Mouse (Mus musculus): Measurements from ENCODE around the gene Syne2. TPM values are rescaled to one million over a fixed set of nuclear protein-coding genes. Genes with fewer than 3 reads are reported as not detected.

Gene Syne2
- 6.0 and 6.5 TPM in 2 replicates for polyA plus RNA-seq (2021; fragmentation: Nextera tagmentation)
- long read RNA-seq, experiment 1, partial matches to known transcripts = 15 of 61 reads
- long read RNA-seq, experiment 1, other reads (novel, unspliced or antisense) = 46 of 61 reads
- long read RNA-seq, experiment 2, partial matches to known transcripts = 3 of 12 reads
- long read RNA-seq, experiment 2, other reads (novel, unspliced or antisense) = 8 of 12 reads

DNA sequence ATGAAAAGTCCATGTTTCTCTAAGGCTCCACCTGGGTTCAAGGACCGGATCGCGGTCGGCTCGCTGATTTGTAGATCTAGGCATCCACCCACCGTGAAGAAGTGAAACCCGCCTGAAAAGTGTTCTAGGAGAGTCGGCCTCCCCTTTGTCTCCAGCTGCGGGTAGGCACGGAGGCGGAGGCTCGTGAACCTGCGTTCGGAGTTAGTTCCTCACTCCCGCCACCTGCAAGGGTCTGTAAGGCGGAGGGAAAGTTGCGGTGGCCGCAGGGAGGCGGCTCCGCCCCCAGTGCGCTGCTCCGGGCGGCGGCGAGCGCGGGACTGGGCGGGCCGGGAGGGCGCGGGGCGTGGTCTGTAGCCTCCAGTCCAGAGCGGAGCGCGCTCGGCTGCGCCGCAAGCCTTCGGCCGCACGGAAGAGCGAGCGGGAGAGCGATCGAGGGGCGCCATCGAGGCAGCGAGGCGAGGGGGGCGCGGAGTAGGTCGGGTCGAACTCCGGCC is at the start of gene Syne2:
TSS of gene Syne2 (plus strand) at position 176 of the 494 bp plus-strand sequence.

Other genes with a start within 250 kb of the Syne2 start
- 9.7 and 27.8 TPM in 2 replicates for gene Ppp2r5e, start 221.9 kb upstream of the Syne2 start, polyA plus RNA-seq (2021; fragmentation: Nextera tagmentation)
- gene Wdr89, start 148.6 kb upstream of the Syne2 start, polyA plus RNA-seq (2021; fragmentation: Nextera tagmentation) = 4.6 and 5.3 TPM in 2 replicates
- 6.1 and 33.3 TPM in 2 replicates for gene Sgpp1, start 82.4 kb upstream of the Syne2 start, polyA plus RNA-seq (2021; fragmentation: Nextera tagmentation)